Comparison of ENCODE assay signal across 13 mouse cellular contexts in genomic region chr6:4430704-4431310, GRCm38 (mm10).
DNase-seq lines count a peak whose midpoint lies in the region; ATAC-seq and TF ChIP-seq lines count a peak whose summit lies in the region.
"Had no signal": no experiment of that assay in that cellular context is flagged by ENCODE, and none has a peak within 500 bp of the region (broad histone marks: within the 10 kb centered on the region; RNA-seq: fewer than 3 reads in every experiment).

No protein-coding gene starts in this region.

- no peak overlapping the region for H3K4me3 ChIP-seq in forebrain, postnatal 0 days (ENCODE audit: low read depth, low read length)
- H3K4me3 ChIP-seq in intestine, postnatal 0 days (ENCODE audit: low read depth, low read length): no peak overlapping the region
- H3K4me3 ChIP-seq: neural tube, embryonic 12.5 days had no signal

- intact Hi-C loops in left cerebral cortex, postnatal 4 days (cut with DNase I): no loop called here

- no peak overlapping the region for H3K27ac ChIP-seq in forebrain, postnatal 0 days (ENCODE audit: low read depth, low read length)
- H3K27ac ChIP-seq in intestine, postnatal 0 days (ENCODE audit: low read depth, low read length): no peak overlapping the region
- H3K27ac ChIP-seq: neural tube, embryonic 12.5 days had no signal

- H3K36me3 ChIP-seq in forebrain, postnatal 0 days (ENCODE audit: insufficient read depth): no peaks in the 10 kb centered on the region
- H3K36me3 ChIP-seq in intestine, postnatal 0 days (ENCODE audit: control insufficient read depth, insufficient read depth): no peaks in the 10 kb centered on the region
- H3K36me3 ChIP-seq: neural tube, embryonic 12.5 days had no signal

- H3K9me3 ChIP-seq in forebrain, postnatal 0 days (ENCODE audit: low read length): no peaks in the 10 kb centered on the region
- no peaks in the 10 kb centered on the region for H3K9me3 ChIP-seq in intestine, postnatal 0 days (ENCODE audit: control insufficient read depth)
- H3K9me3 ChIP-seq: neural tube, embryonic 12.5 days had no signal

- no peak overlapping the region for H3K4me2 ChIP-seq in forebrain, postnatal 0 days (ENCODE audit: low read depth)
- no peak overlapping the region for H3K4me2 ChIP-seq in intestine, postnatal 0 days (replicated peaks; ENCODE audit: low read depth)
- H3K4me2 ChIP-seq: neural tube, embryonic 12.5 days had no signal

- H3K9ac ChIP-seq in forebrain, postnatal 0 days: no peak overlapping the region
- no peak overlapping the region for H3K9ac ChIP-seq in intestine, postnatal 0 days (ENCODE audit: low read depth, low read length)
- H3K9ac ChIP-seq: liver, postnatal 0 days; neural tube, embryonic 12.5 days had no signal

- 0 out of 2 replicates have a peak, but pooled peaks have one; percentile 38 for ATAC-seq in frontal cortex, adult (ENCODE audit: low TSS enrichment)
- ATAC-seq in forebrain, postnatal 0 days: peak; percentile 47; the same call in 1 of the 2 replicates
- no peak for ATAC-seq in intestine, postnatal 0 days
- ATAC-seq: intestine, embryonic 16.5 days; liver, postnatal 0 days had no signal

- 25% methylated on average over 1 of the region's 1 CpGs for WGBS in forebrain, postnatal 0 days
- WGBS in intestine, postnatal 0 days: 80% methylated on average over 1 of the region's 1 CpGs

- H3K4me1 ChIP-seq in forebrain, postnatal 0 days (ENCODE audit: insufficient read depth): no peaks in the 10 kb centered on the region
- H3K4me1 ChIP-seq in intestine, postnatal 0 days (replicated peaks; ENCODE audit: control insufficient read depth, insufficient read depth, low read length): no peaks in the 10 kb centered on the region
- H3K4me1 ChIP-seq: neural tube, embryonic 12.5 days had no signal

- H3K27me3 ChIP-seq in forebrain, postnatal 0 days (ENCODE audit: insufficient read depth, low read length): no peaks in the 10 kb centered on the region
- H3K27me3 ChIP-seq in intestine, postnatal 0 days (replicated peaks; ENCODE audit: control insufficient read depth, insufficient read depth, low read length): no peaks in the 10 kb centered on the region
- H3K27me3 ChIP-seq: CH12.LX; neural tube, embryonic 12.5 days had no signal

- TF ChIP-seq CTCF in forebrain, postnatal 0 days (IDR thresholded peaks at IDR 0.05; ENCODE audit: low read depth): no peak
- TF ChIP-seq CTCF in intestine, postnatal 0 days (IDR thresholded peaks at IDR 0.05; ENCODE audit: low read depth): no peak

- no peak for DNase-seq in frontal cortex, postnatal 25 days (ENCODE audit: low spot score in 2 of 2)
- peak; percentile 25 for DNase-seq in left cerebral cortex, postnatal 4 days
- no peak for DNase-seq in left cerebral cortex, adult 8-10 months (ENCODE audit: low spot score in 2 of 2)
- DNase-seq in NIH3T3 (ENCODE audit: low read depth): peak; percentile 80
- peak; percentile 55 for DNase-seq in forebrain, postnatal 0 days
- DNase-seq in kidney, adult 18-20 months: no peak
- DNase-seq: cerebellum, adult 11-12 months; liver, postnatal 0 days had no signal

Comparison
In these comparisons a context has a peak if more than half of its experiments do, and no peak if none do; other contexts are left out.
1. DNase-seq: peak in left cerebral cortex, postnatal 4 days (single experiment), NIH3T3 (single experiment) and forebrain, postnatal 0 days (single experiment); none in frontal cortex, postnatal 25 days (0 of 2), left cerebral cortex, adult 8-10 months (0 of 2) and kidney, adult 18-20 months (single experiment).